ENCODE assay signal across 9 mouse cellular contexts in genomic region chrX:52775973-52776372, GRCm38 (mm10). TPM values are rescaled to one million over a fixed set of nuclear protein-coding genes. Genes with fewer than 3 reads are reported as not detected.
DNase-seq lines count a peak whose midpoint lies in the region; ATAC-seq and TF ChIP-seq lines count a peak whose summit lies in the region.
"Had no signal": no experiment of that assay in that cellular context is flagged by ENCODE, and none has a peak within 500 bp of the region (broad histone marks: within the 10 kb centered on the region; RNA-seq: fewer than 3 reads in every experiment).

No protein-coding gene starts in this region.

- no peaks in the 10 kb centered on the region for H3K4me1 ChIP-seq in forebrain, embryonic 11.5 days (replicated peaks; ENCODE audit: control insufficient read depth, insufficient read depth, low read length)
- no peaks in the 10 kb centered on the region for H3K4me1 ChIP-seq in forebrain, embryonic 15.5 days
- no peaks in the 10 kb centered on the region for H3K4me1 ChIP-seq in midbrain, embryonic 11.5 days (ENCODE audit: control insufficient read depth, insufficient read depth, low read length)
- H3K4me1 ChIP-seq in midbrain, embryonic 16.5 days (ENCODE audit: control insufficient read depth, insufficient read depth, low read length) = no peaks in the 10 kb centered on the region
- no peaks in the 10 kb centered on the region for H3K4me1 ChIP-seq in lung, postnatal 0 days (ENCODE audit: insufficient read depth, low read depth, low read length)

- H3K27me3 ChIP-seq in forebrain, embryonic 11.5 days (ENCODE audit: control insufficient read depth, insufficient read depth, low read length) = no peaks in the 10 kb centered on the region
- H3K27me3 ChIP-seq in forebrain, embryonic 15.5 days = no peaks in the 10 kb centered on the region
- H3K27me3 ChIP-seq in midbrain, embryonic 11.5 days (ENCODE audit: control insufficient read depth, insufficient read depth, low read length) = no peaks in the 10 kb centered on the region
- H3K27me3 ChIP-seq in midbrain, embryonic 16.5 days (ENCODE audit: control insufficient read depth, insufficient read depth, low read depth, low read length) = no peaks in the 10 kb centered on the region
- H3K27me3 ChIP-seq in lung, postnatal 0 days (replicated peaks; ENCODE audit: insufficient read depth, low read length) = no peaks in the 10 kb centered on the region

- no peak overlapping the region for H3K4me2 ChIP-seq in forebrain, embryonic 11.5 days (ENCODE audit: low read depth, low read length, severe bottlenecking)
- no peak overlapping the region for H3K4me2 ChIP-seq in forebrain, embryonic 15.5 days (replicated peaks)
- no peak overlapping the region for H3K4me2 ChIP-seq in midbrain, embryonic 11.5 days
- H3K4me2 ChIP-seq in midbrain, embryonic 16.5 days (ENCODE audit: low read length) = no peak overlapping the region
- H3K4me2 ChIP-seq in lung, postnatal 0 days (replicated peaks; ENCODE audit: low read depth, low read length) = no peak overlapping the region

- 68% methylated on average over 3 of the region's 3 CpGs for WGBS in forebrain, embryonic 11.5 days
- 69% methylated on average over 3 of the region's 3 CpGs for WGBS in forebrain, embryonic 15.5 days
- WGBS in midbrain, embryonic 11.5 days = 55% methylated on average over 3 of the region's 3 CpGs
- 56% methylated on average over 3 of the region's 3 CpGs for WGBS in midbrain, embryonic 16.5 days
- 33% methylated on average over 3 of the region's 3 CpGs for WGBS in lung, postnatal 0 days

- TF ChIP-seq CTCF in lung, postnatal 0 days (IDR thresholded peaks at IDR 0.05) = peak; percentile 71

- H3K9me3 ChIP-seq in forebrain, embryonic 11.5 days (ENCODE audit: control insufficient read depth, low read length) = no peaks in the 10 kb centered on the region
- no peaks in the 10 kb centered on the region for H3K9me3 ChIP-seq in forebrain, embryonic 15.5 days
- H3K9me3 ChIP-seq in midbrain, embryonic 11.5 days (ENCODE audit: control insufficient read depth, low read length) = no peaks in the 10 kb centered on the region
- H3K9me3 ChIP-seq in midbrain, embryonic 16.5 days (replicated peaks; ENCODE audit: control insufficient read depth, low read length, poor library complexity, severe bottlenecking) = no peaks in the 10 kb centered on the region
- H3K9me3 ChIP-seq in lung, postnatal 0 days (ENCODE audit: low read length) = no peaks in the 10 kb centered on the region

- DNase-seq in forebrain, embryonic 11.5 days (ENCODE audit: low spot score) = peak; percentile 56
- DNase-seq in midbrain, embryonic 11.5 days (ENCODE audit: low spot score, missing footprints) = peak; percentile 91
- DNase-seq in c-Kit-positive CD71-positive TER-119-positive erythroid progenitor cells, embryonic 14.5 days (ENCODE audit: low spot score) = peak; percentile 12
- DNase-seq in lung, postnatal 0 days (ENCODE audit: low spot score) = no peak
- peak; percentile 37 for DNase-seq in thymus, postnatal 0 days (ENCODE audit: low spot score)
- no peak for DNase-seq in ovary, postnatal 10 days (ENCODE audit: low spot score)

- no peak for TF ChIP-seq EP300 in lung, postnatal 0 days (IDR thresholded peaks at IDR 0.05)

- H3K36me3 ChIP-seq in forebrain, embryonic 11.5 days (ENCODE audit: control insufficient read depth, insufficient read depth, low read length) = no peaks in the 10 kb centered on the region
- H3K36me3 ChIP-seq in forebrain, embryonic 15.5 days = no peaks in the 10 kb centered on the region
- no peaks in the 10 kb centered on the region for H3K36me3 ChIP-seq in midbrain, embryonic 11.5 days (ENCODE audit: control insufficient read depth, insufficient read depth, low read length)
- H3K36me3 ChIP-seq in midbrain, embryonic 16.5 days (ENCODE audit: control insufficient read depth, insufficient read depth, low read length) = no peaks in the 10 kb centered on the region
- no peaks in the 10 kb centered on the region for H3K36me3 ChIP-seq in lung, postnatal 0 days (ENCODE audit: insufficient read depth, low read length)

- no peak for ATAC-seq in forebrain, embryonic 11.5 days (replicated peaks; ENCODE audit: low FRiP score)
- no peak for ATAC-seq in forebrain, embryonic 15.5 days (replicated peaks)
- ATAC-seq in midbrain, embryonic 11.5 days (ENCODE audit: low FRiP score) = no peak
- ATAC-seq in midbrain, embryonic 16.5 days = no peak
- ATAC-seq in lung, postnatal 0 days = no peak

- no peak overlapping the region for H3K27ac ChIP-seq in forebrain, embryonic 11.5 days (ENCODE audit: low read depth, low read length)
- no peak overlapping the region for H3K27ac ChIP-seq in forebrain, embryonic 15.5 days (replicated peaks)
- no peak overlapping the region for H3K27ac ChIP-seq in midbrain, embryonic 11.5 days (ENCODE audit: low read depth, low read length)
- H3K27ac ChIP-seq in midbrain, embryonic 16.5 days (ENCODE audit: low read length) = no peak overlapping the region
- H3K27ac ChIP-seq in lung, postnatal 0 days (ENCODE audit: low read length) = no peak overlapping the region
- H3K27ac ChIP-seq: macrophage had no signal

- H3K4me3 ChIP-seq in forebrain, embryonic 11.5 days (ENCODE audit: low read depth, low read length) = no peak overlapping the region
- H3K4me3 ChIP-seq in forebrain, embryonic 15.5 days = no peak overlapping the region
- H3K4me3 ChIP-seq in midbrain, embryonic 11.5 days (ENCODE audit: low read depth, low read length) = no peak overlapping the region
- H3K4me3 ChIP-seq in midbrain, embryonic 16.5 days (ENCODE audit: low read depth, low read length) = no peak overlapping the region
- H3K4me3 ChIP-seq in lung, postnatal 0 days (ENCODE audit: low read depth, low read length) = no peak overlapping the region

- H3K9ac ChIP-seq in forebrain, embryonic 11.5 days (ENCODE audit: low read length) = no peak overlapping the region
- no peak overlapping the region for H3K9ac ChIP-seq in forebrain, embryonic 15.5 days (replicated peaks)
- no peak overlapping the region for H3K9ac ChIP-seq in midbrain, embryonic 11.5 days (ENCODE audit: low read length)
- no peak overlapping the region for H3K9ac ChIP-seq in midbrain, embryonic 16.5 days (ENCODE audit: low read depth, low read length)
- no peak overlapping the region for H3K9ac ChIP-seq in lung, postnatal 0 days (replicated peaks; ENCODE audit: low read depth)

RNA-seq across cellular contexts. Expression of gene Ccdc160, which starts 15.0 kb away (rescaled TPM):
- polyA plus RNA-seq in forebrain, embryonic 11.5 days (2014; fragmentation: Nextera tagmentation; extraction: Ambion mirVana) = 3.8 and 4.7 TPM in 2 replicates
- 2.3 and 3.0 TPM in 2 replicates for polyA plus RNA-seq in forebrain, embryonic 15.5 days (2015; fragmentation: Nextera tagmentation; extraction: Ambion mirVana)
- polyA plus RNA-seq in midbrain, embryonic 11.5 days (2014; fragmentation: Nextera tagmentation; extraction: Ambion mirVana) = 8.6 and 9.5 TPM in 2 replicates
- polyA plus RNA-seq in midbrain, embryonic 16.5 days (2015; fragmentation: Nextera tagmentation; extraction: Ambion mirVana) = 8.7 and 9.6 TPM in 2 replicates
- 2.5 and 3.0 TPM in 2 replicates for polyA plus RNA-seq in lung, postnatal 0 days (2015; fragmentation: Nextera tagmentation; extraction: Ambion mirVana)
- polyA plus RNA-seq in thymus, postnatal 0 days (2015; fragmentation: Nextera tagmentation; extraction: Ambion mirVana) = 0.10 and 0.29 TPM in 2 replicates
- polyA plus RNA-seq: macrophage had no signal

Comparison
In these comparisons a context has a peak if more than half of its experiments do, and no peak if none do; other contexts are left out.
1. DNase-seq: peak in forebrain, embryonic 11.5 days (single experiment), midbrain, embryonic 11.5 days (single experiment), c-Kit-positive CD71-positive TER-119-positive erythroid progenitor cells, embryonic 14.5 days (single experiment) and thymus, postnatal 0 days (single experiment); none in lung, postnatal 0 days (single experiment) and ovary, postnatal 10 days (single experiment).